Mouse (Mus musculus): ENCODE results near the gene Map6.

Map6 gene

GRCm38 (mm10) chr7:99267251-99267896, at the start of gene Map6:
Gene Map6, plus strand, starts transcription at chr7:99267447.
- DNase-seq (ENCODE audit: low read depth), result no peak

- DNase-seq (ENCODE audit: low read depth), result no peak
Observed at GRCm38 (mm10) chr7:99224225-99224624, 43.0 kb upstream of the Map6 start.

- no peak for DNase-seq (ENCODE audit: low read depth)
Observed at GRCm38 (mm10) chr7:99224648-99225190, 42.5 kb upstream of the Map6 start.

- no peak for DNase-seq (ENCODE audit: low read depth)
Observed at GRCm38 (mm10) chr7:99225421-99225820, 41.8 kb upstream of the Map6 start.

- no peak for DNase-seq (ENCODE audit: low read depth)
Observed at GRCm38 (mm10) chr7:99226662-99227061, 40.6 kb upstream of the Map6 start.

- no peak for DNase-seq (ENCODE audit: low read depth)
Observed at GRCm38 (mm10) chr7:99227267-99227666, 40.0 kb upstream of the Map6 start.

GRCm38 (mm10) chr7:99228825-99229224, 38.4 kb upstream of the Map6 start:
- no peak for DNase-seq (ENCODE audit: low read depth)

- no peak for DNase-seq (ENCODE audit: low read depth)
Observed at GRCm38 (mm10) chr7:99229411-99229810, 37.8 kb upstream of the Map6 start.

GRCm38 (mm10) chr7:99230061-99230747, 37.0 kb upstream of the Map6 start:
- DNase-seq (ENCODE audit: low read depth), result no peak

GRCm38 (mm10) chr7:99232571-99232970, 34.7 kb upstream of the Map6 start:
- DNase-seq (ENCODE audit: low read depth), result no peak

GRCm38 (mm10) chr7:99234916-99235315, 32.3 kb upstream of the Map6 start:
- DNase-seq (ENCODE audit: low read depth), result no peak

- no peak for DNase-seq (ENCODE audit: low read depth)
Observed at GRCm38 (mm10) chr7:99235657-99236056, 31.6 kb upstream of the Map6 start.

- no peak for DNase-seq (ENCODE audit: low read depth)
Observed at GRCm38 (mm10) chr7:99236888-99237660, 30.2 kb upstream of the Map6 start.

GRCm38 (mm10) chr7:99238417-99238816, 28.8 kb upstream of the Map6 start, which contains the start of gene Mogat2:
Gene Mogat2, minus strand, starts transcription at chr7:99238619.
- DNase-seq (ENCODE audit: low read depth), result no peak

- DNase-seq (ENCODE audit: low read depth), result no peak
Observed at GRCm38 (mm10) chr7:99242097-99242496, 25.1 kb upstream of the Map6 start.

- no peak for DNase-seq (ENCODE audit: low read depth)
Observed at GRCm38 (mm10) chr7:99248157-99248742, 19.0 kb upstream of the Map6 start.

- no peak for DNase-seq (ENCODE audit: low read depth)
Observed at GRCm38 (mm10) chr7:99248906-99249581, 18.2 kb upstream of the Map6 start.

- DNase-seq (ENCODE audit: low read depth), result no peak
Observed at GRCm38 (mm10) chr7:99249582-99249911, 17.7 kb upstream of the Map6 start.

- no peak for DNase-seq (ENCODE audit: low read depth)
Observed at GRCm38 (mm10) chr7:99250386-99250785, 16.9 kb upstream of the Map6 start.

- DNase-seq (ENCODE audit: low read depth), result no peak
Observed at GRCm38 (mm10) chr7:99255006-99255405, 12.2 kb upstream of the Map6 start.

- DNase-seq (ENCODE audit: low read depth), result no peak
Observed at GRCm38 (mm10) chr7:99261900-99262299, 5.3 kb upstream of the Map6 start.

GRCm38 (mm10) chr7:99263509-99263908, 3.7 kb upstream of the Map6 start:
- DNase-seq (ENCODE audit: low read depth), result no peak
